Mouse (Mus musculus) adrenal gland, adult (tissue): ENCODE results near the gene Dnttip1.

Source experiments
- DNase-seq, 2 experiments: peaks; one replicate each; pipeline ENCODE4 v3.0.0; 2022 to 2023; ENCODE audit warnings: low spot score in 1 of 2; ENCODE audit not compliant: inconsistent age in 2 of 2

The Dnttip1 gene

DNA sequence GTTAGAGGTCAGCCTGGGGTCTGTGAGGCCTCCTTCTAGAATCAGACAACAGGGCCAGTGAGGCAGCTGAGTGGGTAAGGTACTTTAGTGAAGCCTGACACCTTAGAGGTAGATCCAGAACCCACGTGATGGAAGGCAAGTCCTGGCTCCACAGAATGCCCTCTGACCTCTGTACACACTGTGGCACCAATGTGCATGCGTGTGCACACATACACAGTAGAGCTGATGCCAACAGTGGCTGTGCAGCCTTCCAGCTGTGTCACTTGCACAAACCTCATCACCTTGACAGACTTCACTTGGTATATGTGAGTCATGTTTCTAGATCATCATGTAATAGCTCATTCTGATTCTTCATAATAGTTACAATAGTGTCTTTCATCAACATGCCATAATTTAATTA is 6.7 kb downstream of the Dnttip1 start:
- peak in 1 of 2 experiments; percentile 59 for DNase-seq

GRCm38 (mm10) chr2:164754105-164754504 is 8.3 kb downstream of the Dnttip1 start:
- DNase-seq, result no peak

GRCm38 (mm10) chr2:164754800-164755199 is 9.0 kb downstream of the Dnttip1 start:
- DNase-seq, result no peak

DNA sequence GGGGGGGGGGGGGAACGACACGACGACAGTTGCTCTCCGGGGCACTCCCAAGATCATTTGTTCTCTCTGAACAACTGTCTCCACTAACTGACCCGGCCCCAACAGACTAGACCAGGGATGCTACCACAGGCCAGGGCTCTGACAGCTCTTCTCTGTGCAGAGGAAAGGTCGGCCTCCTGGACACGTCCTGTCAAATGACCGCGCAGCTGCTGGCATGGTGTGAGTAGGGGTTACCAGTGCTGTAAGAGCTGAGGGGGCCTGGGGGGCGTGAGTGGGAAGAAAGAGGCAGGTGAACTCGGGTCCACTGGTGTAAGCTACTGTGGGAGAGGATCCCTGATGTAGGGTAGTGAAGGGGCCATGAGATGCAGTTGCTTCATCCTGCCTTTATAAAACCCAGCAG is 12.1 kb downstream of the Dnttip1 start:
- no peak for DNase-seq

GRCm38 (mm10) chr2:164758692-164759091 is 12.9 kb downstream of the Dnttip1 start:
- DNase-seq, result no peak

DNA sequence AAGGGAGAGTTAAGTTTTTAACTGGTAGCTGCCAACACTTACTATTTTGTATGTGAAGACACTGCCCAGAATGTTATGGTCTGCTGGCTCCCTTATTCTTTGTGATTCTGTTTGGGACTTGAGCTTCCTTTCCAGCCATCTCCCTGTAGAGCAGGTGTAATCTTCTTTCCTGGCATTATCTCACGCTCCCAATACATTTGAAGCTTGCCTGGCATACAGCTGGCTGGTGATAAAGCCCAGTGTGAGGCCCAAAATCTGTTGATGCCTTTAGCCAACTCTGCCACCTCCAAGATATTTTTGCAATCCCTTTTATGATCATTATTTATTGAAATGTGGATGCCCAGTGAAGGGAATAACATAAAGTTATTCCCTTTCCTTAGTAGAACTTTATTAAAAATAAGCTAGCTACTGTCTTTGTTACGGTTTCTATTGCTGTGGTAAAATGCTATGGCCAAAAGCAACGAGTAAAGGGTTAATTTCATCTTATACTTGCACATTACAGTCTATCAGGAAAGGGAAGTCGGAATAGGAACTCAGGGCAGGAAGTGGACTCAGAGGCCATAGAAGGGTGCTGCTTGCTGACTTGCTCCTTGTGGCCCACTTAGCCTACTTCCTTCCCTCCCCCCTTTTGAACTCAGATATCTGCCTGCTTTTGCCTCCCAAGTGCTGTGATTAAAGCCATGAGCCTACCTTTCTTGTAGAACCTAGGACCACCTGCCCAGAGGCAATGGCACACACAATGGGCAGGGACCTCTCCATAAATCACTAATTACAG is 14.5 kb downstream of the Dnttip1 start:
- no peak for DNase-seq

DNA sequence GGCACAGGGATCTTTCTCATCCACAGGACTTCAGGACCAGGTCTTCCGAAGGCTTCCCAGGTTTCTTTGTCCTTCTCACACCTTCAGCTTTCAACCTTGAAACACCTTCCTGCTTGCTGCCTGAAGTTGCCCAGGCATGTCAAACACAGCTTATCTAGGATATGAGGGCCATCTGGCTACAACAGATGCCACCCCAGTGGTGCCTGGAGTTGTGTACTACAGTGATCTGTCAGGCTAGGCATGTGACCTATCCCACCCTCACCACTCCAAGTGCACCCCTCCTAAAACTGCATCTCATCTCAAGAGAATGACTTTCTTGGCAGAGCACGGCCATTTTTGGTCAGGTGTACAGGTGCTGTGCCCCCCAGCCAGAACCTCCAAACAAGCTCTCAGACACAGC is 15.7 kb downstream of the Dnttip1 start:
- no peak for DNase-seq

DNA sequence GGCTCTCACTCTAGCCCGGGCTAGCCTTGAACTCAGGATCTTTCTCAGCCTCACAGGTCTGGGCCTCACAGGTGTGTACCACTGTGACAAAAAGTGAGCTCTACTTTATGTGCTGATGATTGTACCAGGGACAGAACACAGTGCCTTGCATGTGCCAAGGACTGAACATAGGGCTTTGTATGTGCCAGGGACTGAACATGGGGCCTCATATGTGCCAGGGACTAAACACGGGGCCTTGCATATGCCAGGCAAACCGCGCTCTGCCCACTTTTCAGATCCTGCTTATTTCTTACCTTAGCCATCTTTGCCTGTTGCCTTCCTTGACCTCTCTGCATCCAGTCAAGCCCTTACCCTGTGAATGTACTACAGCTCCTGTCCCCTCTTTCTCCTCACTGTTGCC is 16.2 kb downstream of the Dnttip1 start:
- no peak for DNase-seq

GRCm38 (mm10) chr2:164762593-164762992 is 16.8 kb downstream of the Dnttip1 start:
- no peak for DNase-seq

DNA sequence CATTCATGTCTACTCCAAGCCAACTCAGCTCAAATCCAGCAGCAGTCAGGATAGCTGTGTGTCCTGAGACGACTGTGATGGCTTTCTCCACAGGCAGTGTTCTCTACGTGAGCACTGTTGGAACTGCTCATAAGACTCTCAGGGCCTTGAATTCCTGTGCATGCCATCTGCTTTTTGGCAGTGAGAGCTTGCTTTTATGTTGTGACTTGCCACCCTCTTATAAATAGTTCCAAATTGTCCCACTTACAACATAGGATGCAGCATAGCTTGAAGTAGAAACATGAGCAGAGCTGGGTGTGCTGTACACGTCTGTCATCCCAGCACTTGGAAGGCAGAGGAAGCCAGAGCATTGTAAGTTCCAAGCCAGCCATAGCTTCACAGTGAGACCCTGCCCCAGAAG is 20.1 kb downstream of the Dnttip1 start:
- DNase-seq, result no peak

- DNase-seq, result peak in 1 of 2 experiments; percentile 74
Observed at GRCm38 (mm10) chr2:164767812-164768540, 22.2 kb downstream of the Dnttip1 start.

DNA sequence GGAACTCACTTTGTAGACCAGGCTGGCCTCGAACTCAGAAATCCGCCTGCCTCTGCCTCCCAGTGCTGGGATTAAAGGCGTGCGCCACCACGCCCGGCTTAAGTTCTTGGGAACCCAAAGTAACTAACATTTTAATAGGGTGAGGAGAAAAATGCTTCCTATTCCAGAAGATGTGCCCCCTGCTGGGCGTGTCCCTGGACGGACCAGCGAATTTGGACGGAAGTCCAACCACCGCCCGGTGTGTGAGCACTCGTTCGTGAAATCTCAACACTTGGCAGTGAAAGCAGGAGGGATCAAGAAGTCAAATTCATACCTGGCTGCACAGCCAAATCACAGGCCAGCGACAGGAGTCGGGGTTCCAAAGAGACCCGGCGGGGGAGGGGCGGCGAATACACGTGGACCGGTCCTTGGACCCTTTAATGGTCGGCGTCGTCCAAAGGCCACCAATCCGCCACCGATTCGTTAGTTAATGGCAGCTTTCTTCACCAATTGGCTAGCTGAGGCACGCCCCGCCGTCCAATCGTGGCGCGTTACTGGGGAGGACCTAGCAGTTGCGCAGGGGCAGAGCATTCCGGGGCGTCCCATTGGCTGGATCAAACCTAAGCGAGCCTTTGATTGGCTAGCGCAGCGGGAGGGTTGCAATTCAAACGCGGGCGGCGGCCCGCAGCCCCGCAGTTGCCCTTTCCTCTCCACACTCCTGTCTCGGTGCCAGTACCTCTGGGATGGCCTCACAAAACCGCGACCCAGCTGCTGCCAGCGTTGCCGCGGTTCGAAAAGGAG is 23.7 kb downstream of the Dnttip1 start, which contains the start of gene Ube2c:
Gene Ube2c, plus strand, starts transcription at position 641 of the 780 bp plus-strand sequence.
- peak; percentile 98 to 99 for DNase-seq

- no peak for DNase-seq
Observed at GRCm38 (mm10) chr2:164770279-164770678, 24.5 kb downstream of the Dnttip1 start.

GRCm38 (mm10) chr2:164771123-164771522 is 25.3 kb downstream of the Dnttip1 start:
- DNase-seq, result no peak

GRCm38 (mm10) chr2:164773229-164773988 is 27.6 kb downstream of the Dnttip1 start:
- DNase-seq, result no peak

DNA sequence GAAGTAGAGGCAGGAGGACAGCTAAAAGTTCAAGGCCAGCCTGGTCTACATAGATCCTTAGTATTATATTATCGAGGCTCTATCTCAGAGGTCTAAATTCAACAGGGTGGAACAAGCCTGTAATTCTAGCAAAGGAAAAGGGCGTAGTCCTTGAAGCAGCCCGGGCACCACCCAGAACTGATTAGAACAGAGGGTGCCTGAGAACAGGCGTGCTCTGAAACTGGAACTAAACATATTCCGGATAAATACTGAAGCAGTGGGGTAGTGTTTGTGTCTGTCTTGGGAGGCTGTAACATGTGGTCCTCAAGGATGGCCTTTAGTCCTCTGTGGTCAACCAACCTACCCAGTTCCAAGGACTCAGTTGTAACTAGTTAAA is 28.2 kb downstream of the Dnttip1 start:
- DNase-seq, result no peak

- DNase-seq, result no peak
Observed at GRCm38 (mm10) chr2:164776130-164776529, 30.3 kb downstream of the Dnttip1 start.

DNA sequence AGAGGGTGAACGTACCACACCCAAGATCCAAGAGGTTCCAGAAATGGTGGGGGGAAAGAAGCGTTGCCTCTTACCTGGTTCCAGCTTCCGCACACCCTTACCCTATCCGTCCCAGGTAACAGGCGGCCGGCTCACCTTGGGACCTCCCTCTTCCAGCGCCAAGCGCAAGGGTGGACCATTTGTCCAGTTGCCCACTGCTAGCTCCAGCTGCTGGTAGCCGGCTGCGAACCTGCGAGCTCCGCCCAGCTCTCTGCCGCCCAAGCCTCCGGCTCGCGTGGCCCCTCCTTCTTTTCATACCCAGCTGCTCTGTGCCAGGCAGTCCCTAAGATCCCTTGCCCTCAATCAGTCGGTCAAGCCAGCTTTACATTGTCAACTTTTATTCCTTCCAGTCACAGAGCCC is 31.0 kb downstream of the Dnttip1 start:
- DNase-seq, result no peak

- no peak for DNase-seq
Observed at GRCm38 (mm10) chr2:164777246-164778014, 31.6 kb downstream of the Dnttip1 start.

GRCm38 (mm10) chr2:164778015-164778287 is 32.2 kb downstream of the Dnttip1 start:
- DNase-seq, result no peak
